Mouse (Mus musculus) ovary, postnatal 36 days (tissue): ENCODE results near the gene Hnrnph1.

Experiments
- DNase-seq: peaks from one replicate; pipeline ENCODE4 v3.0.0; 2022; ENCODE audit warnings: low spot score, mixed read lengths

The Hnrnph1 gene

DNA sequence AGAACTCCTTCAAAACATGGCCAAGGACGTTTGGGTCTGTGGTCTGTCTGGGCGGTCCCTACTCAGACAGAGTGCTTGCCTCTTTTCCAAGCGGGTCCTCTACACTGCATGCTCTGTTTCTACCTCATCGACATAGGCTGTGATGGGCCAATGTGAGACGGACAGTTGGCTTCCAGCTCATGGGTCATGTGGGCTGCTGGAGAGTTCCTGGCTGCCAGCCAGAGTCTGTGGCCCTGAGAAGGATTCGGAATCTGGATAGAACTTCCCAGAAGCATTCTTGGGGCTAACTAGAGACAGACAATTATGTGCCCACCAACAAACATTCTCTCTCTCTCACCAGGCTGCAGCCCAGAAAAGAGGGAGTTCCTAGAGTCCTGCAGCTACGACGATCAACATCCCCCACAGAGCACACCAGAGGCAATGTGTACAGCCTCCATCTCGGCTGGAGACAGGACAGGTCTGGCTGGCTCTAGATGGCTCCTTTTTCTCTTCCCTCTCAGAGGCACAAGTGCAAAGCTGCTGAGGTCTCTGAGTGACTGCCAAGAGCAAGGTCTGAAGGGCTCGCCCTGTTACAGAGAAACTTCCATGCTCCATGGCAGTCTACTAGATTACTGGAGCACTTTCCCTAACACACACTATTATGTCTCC lies 26.7 kb downstream of the Hnrnph1 start:
- peak; percentile 72 for DNase-seq

GRCm38 (mm10) chr11:50407235-50407634 lies 30.4 kb downstream of the Hnrnph1 start:
- no peak for DNase-seq

DNA sequence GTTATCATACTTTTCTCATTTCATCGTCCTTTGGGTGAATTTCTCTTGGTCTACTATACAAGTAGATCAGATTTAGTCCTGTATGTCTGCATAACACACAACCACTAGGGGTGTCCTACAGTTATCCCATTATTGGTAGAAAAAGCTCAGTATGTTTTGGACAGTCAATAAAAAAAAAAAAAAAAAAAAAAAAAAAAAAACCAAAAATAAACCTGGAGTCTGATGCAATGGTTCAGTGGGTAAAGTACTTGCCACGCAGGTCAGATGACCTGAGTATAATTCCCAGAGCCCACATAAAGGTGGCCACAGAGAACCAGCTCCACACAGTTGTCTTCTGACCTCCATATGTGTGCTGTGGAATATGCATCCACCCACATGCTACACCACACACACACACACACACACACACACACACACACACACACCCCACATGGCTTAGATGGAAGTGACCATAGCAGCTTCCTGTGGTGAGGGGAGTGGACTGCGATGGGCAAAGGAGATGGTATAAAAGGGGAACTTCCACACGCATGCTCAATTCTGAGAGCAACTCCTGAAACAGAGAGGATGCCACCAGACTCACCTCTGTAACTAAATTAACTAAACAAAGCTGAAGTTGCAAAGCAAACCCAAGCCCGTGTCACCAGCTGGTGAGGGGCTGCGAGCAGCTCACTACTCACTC lies 38.9 kb downstream of the Hnrnph1 start:
- no peak for DNase-seq

GRCm38 (mm10) chr11:50417856-50418255 lies 41.1 kb downstream of the Hnrnph1 start:
- no peak for DNase-seq

DNA sequence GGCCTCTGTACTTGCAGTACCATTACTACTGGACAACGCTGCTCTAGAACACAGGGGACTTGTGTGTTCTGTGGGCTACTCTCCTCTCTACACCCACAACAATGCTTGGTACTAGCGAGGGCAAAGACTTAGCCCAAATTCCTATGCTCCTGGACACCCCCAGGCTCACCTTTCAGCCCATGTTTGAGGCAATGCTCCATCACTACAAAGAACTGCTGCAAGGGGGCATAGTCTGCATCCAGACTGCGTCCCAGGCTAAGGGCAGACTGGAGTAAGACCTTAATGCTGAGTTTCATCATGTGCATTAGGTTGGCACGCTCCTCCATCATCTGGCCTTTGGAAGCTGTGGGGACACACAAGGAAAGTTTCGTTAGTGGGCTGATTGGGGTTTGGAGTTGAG lies 44.7 kb downstream of the Hnrnph1 start:
- no peak for DNase-seq

DNA sequence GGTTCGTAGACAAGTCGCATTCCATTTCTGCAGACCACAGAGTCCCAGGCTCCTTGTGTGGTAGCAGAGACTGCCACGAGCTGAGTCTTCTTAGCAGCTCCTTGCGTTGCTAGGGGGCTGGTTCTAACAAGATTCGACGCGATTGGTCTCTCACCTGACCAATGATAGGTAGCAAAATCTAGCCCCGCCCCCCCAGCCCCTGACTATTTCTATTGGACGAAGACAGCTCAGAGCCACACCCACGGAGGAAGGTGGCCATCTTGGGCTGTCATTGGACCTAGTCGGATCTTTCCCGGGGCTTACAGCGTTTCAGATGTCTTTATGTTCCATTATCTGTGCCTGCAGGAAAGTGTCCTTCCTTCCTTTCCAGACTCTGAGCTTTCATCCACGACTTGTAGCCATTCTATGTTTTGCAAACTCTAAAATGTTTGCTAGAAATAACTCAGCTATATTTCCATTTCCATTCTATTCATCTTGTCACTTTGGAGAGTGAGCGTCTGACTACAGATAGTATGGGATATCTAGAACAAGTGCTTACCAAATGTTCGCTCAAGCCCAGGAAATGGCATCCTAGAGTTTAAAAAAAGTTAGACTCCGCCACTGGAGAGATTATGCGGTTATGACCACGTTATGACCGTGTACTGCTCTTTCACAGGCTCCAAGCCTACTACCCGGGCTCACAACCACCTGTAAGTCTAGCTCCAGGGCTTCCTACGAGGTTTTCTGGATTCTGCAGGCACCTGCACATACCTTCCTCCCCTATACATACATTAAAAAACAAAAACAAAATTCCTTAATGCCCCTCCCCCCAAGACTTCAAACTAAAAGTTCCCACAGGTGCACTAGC lies 45.4 kb downstream of the Hnrnph1 start:
- peak; percentile 51 for DNase-seq

DNA sequence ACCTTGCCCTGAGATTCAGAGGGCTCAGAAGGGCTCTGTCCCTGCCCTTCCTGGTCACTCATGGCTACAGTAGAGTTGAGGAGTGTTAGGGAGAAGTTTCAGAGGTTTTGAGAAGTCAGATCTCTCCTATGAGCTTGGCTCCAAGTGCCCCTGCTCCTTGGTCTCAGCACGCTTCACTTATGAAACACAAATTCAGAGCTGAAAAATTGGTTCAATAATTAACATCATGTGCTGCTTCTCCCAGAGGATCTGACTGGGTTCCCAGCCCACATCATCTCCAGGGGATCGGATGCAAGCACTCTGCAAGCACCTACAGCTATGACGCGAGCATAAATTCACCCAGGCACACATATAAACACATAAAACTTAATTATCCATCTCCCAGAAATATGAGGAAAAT lies 49.3 kb downstream of the Hnrnph1 start:
- no peak for DNase-seq

DNA sequence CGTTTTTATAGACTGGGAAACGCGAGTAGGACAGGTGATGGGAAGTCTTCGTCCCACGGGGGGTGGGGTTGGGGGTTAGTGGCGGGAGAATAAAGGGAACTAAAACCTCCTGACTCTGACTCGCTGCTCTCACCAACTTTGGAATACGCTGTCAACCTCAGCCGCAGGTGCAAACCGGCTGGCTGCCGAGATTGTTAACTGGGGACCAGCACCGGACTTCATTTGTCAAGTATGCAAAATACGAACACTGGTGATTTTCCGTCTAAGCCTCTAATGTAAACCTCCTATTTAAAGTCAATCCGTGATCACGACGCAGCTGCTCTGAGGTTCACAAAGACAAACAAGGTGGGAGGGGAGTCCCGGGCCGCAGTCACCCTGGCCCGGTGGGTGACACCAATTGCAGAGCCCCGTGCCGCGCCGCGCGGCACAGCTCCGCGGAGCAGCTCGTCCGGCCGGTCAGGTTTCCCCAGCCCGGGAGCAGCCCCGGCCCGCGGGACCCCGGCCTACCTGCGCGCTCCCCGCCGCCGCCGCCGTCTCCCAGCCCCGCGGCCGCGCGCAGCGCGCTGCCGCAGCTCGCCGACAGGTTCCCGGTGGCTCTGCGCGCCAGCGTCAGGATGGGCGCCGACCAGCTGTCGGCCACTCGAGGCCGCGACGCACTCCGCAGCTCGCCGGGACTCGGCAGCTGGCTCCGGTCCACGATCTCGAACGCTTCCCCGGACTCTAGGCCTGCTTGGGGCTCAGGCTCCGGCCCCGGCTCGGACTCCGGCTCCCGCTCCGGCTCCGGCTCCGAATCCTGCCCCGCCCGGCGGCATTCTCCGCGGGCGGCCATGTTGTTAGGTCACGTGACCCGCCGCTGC lies 53.7 kb downstream of the Hnrnph1 start, which contains the start of gene Rufy1:
Gene Rufy1, minus strand, starts transcription at position 849 of the 857 bp plus-strand sequence.
- peak; percentile 84 for DNase-seq

DNA sequence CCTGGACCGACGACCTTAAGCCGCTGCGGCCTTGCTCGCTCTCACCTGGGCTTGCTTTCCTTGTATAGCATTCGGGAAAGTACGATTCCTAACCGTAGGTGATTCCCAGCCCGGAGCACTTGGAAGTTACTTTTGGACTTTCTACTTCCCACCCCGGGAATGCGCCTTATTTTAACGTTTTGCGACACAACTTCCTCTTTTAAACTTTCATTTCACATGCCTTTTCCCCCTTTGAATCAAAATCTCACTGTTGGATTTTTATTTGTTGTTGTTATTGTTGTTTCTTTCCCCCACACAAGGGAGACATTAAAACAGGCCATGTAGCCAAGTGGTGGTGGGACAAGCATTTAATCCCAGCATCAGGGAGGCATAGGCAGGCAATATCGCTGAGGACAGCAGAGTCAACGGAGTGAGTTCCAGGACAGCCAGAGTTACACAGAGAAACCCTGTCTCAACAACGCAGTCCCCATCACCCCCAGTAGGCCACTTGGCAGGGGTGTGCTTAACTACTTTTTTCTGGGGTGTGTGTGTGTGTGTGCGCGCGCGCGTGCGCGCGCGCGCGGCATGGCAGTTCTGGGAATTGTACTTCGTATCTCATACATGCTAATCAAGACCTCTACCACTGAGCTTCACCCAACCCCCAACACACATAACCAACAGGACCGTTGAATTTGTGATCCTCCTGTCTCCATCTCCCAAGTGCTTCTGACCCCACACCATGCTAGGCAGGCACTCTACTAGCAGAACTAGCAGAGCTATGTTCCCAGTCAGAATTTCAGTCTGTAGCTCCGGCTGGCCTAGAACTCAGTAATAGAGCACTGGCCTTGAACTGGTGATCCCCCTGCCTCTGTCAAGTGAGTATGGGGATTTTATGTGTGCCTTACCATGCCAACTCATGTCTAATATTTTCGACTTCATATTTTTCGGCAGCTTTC lies 54.6 kb downstream of the Hnrnph1 start:
- DNase-seq: no peak

- DNase-seq: no peak
Observed at GRCm38 (mm10) chr11:50432069-50432440, 55.3 kb downstream of the Hnrnph1 start.

- DNase-seq: no peak
Observed at GRCm38 (mm10) chr11:50432896-50433295, 56.1 kb downstream of the Hnrnph1 start.
